Mouse (Mus musculus) T-cell, adult 2 months (primary cell): ENCODE results near the gene Sacm1l.

Experiments used
- DNase-seq: peaks from one replicate; pipeline ENCODE4 v3.0.0; 2022; ENCODE audit warnings: low spot score

Sacm1l gene

DNA sequence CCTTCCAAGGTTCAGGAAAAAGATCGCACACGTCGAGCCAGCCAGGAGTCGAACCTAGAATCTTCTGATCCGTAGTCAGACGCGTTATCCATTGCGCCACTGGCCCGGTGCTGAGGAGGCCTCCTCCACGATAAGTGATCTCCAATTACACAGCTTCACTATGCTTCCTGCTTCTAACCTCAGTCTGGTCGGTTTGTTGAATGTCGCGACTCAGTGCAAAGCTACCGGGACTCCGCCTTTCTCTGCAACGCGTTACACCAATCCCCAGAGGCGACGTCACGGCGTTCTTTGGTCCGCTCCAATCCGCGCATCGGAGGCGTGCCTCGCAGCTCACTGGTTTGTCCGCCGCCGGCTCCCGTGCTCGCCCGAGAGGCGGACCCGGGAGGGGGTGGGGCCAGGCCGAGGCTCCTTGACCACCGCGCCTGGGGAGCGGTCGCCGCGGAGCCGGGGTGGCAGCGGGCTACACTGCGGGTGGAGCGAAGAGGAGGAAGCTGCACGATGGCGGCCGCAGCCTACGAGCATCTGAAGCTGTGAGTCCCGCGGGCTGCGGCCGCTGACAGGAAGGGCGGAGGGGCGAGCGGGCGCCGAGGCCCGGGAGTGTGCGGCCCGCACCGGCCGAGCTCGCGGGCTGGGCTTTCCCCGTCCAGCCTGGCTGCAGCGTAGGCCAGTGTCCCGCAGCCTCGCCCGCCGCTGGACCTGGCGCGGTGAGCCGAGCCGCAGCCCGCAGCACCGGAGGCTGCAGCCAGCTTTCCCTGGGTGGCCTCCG, at the start of gene Sacm1l:
Gene Sacm1l, plus strand, starts transcription at position 368 of the 766 bp plus-strand sequence.
- DNase-seq: peak; percentile 98

DNA sequence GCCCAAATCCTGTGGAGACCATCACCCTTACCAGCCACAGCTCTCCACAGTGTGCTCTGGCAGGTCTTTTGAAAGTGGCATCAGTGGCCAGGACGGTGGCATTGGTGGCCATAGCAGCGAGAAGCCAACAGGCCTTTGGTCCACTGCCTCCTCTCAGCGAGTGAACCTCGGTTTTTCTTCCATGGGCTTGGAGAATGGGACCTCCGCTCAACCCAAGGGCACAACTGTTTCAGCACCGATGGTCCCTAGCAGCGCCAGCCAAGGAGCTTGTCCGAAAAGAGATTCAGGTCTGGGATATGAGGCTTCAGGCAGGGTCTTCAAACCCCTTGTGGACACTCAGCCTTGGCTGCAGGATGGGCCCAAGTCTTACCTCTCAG, 49.7 kb upstream of the Sacm1l start:
- DNase-seq: no peak

DNA sequence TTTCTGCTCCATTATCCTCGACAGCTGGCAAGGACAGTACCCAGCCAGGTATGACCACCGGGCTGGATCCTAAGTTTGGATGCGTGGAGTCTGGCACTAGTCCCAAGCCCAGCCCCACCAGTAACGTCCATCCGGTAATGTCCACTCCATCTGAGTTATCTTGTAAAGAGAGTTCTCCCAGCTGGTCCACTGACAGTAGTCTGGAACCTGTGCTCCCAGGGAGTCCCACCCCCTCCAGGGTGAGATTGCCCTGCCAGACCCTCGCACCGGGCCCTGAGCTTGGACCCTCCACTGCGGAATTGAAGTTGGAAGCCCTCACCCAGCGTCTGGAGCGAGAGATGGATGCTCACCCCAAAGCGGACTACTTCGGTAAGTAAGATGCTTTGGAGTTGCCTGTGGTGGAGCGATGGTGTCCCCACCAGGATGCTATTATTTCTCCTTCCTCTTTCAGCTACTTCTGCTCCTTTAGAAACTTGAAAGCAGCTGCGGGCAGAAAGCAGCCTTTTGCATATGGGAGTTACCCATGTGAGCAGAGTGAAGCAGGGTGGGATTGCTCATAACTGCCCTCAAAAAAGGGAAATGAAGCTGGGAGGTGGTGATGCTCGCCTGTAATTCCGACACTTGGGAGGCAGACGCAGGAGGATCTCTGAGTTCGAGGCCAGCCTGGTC, 49.2 kb upstream of the Sacm1l start:
- peak; percentile 31 for DNase-seq

DNA sequence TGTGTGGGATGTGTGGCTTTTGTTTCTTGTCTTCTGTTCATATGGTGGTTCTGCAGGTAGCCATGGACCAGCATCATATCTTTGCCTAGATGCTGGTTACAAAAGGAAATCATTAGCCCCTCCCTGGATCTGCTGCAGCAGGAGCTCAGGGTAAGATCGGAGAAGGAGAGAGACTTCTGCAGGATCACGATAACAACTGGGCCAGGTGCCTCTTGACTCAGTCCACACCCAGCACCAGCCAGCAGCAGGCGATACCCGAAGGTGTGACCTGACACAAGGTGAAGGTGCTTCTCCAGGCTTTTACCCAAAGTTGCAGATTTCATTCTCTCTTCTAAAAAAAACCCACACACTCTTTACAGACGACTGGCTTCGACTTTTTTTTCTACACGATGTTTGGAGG, 48.4 kb upstream of the Sacm1l start:
- DNase-seq: no peak

DNA sequence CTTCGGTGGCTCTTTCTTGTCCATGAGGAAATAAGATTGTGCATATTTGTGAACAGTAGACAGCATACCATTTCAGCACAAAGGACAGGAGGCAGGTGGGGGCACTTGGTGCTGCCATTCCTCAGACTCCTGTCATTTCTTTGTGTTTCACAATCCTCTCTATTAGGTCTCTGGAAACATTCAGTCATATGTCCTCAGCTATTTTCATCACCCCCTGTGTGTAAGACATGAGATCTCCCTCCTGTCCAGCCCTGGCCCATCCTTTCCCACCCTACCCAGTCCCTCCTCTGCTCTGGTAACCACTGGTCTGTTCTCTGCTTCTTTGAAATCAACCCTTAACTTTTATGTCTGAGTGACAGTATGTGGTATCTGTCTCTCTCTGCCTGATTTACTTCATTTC, 46.0 kb upstream of the Sacm1l start:
- no peak for DNase-seq

DNA sequence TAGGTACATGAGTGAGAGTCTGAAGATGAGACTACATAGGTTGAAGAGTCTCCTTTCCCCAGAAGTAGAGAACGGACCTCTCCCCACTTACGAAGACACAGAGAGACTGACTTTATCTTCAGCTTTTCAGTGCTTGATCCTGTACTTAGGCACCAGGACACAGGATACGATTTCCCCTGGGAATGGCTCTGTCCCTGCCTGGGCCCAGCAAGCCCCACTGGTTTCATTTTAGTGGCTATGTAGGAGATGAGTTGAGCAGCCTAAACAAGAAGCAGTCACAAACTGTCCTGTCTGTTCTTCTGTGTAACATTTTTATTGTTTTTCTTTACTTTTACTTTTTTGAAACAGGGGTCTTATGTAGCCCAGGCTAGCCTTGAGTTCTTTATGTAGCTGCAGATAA, 44.7 kb upstream of the Sacm1l start:
- DNase-seq: no peak

DNA sequence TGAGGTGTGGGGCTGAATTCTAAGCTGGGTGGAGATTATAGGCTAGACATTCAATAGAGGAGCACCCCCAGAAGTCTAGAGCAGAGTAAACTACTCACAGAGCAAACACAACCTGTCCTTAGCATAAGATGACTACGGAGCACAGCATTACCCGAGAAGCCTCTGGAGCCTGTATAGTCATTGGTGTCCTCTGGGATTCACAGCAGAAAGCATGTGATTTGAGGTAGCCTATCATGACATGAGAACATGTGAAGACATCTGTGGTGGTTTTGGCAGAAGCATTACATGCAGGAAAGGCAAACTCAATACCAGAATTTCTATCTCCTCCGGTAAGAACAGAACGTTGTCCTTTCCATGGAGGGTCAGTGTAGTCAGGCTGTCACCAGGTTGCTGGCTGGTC, 44.0 kb upstream of the Sacm1l start:
- DNase-seq: no peak

DNA sequence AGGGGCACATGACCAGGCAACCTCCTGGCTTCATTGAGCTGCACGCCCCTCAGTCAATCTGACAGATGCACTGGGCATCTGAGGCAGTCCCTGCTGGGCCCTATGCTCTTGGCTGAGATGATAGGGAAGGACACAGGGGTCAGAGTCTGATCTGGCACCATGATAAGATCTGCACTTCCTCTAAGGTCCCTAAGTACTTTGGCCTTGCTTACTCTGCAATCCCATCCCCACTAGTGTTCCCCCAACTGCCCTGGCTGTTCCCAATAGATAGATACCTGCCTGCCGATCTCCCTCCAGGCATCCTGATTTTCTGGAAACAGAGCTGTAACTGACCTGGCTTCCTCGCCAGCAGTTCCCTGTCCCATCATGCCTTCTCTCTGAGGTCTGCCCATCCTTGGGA, 42.9 kb upstream of the Sacm1l start:
- DNase-seq: no peak

DNA sequence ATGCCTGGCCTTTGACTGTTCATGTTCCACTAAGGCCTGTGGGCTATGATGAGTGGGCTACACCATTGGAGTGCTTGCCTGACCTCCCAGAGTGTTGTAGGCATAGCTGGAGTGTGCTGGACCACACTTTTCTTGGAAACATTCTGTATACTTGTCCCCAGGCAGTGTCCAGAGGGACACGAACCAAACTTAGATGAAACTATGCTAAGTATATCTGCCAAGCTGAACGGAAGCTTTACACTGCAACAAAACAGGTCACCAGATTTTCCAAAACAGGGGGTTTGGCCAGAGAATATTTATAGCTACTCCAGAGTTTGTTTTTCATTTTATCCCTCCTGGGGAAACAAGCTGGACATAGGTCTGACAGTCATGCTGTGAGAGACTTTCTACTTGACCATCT, 40.5 kb upstream of the Sacm1l start:
- no peak for DNase-seq

DNA sequence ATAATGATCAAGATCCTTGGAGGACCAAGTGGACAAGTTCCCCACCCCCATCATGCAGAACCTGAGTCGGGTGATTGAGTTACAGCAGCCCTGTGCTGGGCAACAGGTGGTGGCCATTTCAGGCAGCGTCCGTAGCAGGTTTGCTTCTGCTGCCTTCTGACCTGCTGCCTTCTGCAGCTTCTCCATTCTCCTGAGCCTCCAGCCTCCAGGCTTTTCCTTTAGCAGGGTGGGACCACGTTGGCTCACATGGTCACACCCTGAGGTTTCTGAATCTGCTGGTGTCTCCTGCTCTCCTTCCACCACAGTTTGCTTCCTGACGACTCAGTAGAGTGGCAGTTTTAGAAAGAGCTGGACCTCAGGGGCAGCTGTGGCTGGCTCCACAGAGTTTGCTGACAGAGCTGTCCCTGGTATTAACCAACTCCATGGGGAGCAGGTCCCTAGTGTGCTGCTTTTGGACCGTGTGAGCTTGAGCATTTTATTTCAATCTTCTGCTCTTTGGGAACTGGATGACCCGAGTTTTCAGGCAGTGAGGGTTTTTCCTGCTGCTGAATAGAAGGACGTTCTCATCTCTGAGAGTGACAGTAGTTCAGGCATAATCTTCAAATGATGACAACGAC, 39.7 kb upstream of the Sacm1l start:
- DNase-seq: no peak

DNA sequence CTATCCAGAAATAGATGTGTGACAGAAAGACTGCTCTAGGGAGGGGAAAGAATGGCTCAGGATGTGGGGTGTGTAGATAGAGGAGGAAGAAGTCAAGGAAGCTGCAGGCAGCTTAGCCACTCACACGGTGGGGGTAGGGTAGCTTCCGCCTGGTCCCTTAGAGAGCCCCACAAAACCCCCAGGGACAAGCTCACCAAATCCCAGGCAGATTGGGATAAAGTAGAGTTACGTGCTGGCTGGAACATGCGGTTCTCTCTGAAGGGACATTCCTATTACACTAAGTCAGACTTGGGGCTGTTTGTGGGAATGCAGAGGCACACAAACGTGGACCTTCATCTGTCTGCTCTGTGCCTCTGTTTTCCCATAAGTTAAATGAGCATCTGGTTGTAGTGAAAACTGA, 38.6 kb upstream of the Sacm1l start:
- DNase-seq: no peak

DNA sequence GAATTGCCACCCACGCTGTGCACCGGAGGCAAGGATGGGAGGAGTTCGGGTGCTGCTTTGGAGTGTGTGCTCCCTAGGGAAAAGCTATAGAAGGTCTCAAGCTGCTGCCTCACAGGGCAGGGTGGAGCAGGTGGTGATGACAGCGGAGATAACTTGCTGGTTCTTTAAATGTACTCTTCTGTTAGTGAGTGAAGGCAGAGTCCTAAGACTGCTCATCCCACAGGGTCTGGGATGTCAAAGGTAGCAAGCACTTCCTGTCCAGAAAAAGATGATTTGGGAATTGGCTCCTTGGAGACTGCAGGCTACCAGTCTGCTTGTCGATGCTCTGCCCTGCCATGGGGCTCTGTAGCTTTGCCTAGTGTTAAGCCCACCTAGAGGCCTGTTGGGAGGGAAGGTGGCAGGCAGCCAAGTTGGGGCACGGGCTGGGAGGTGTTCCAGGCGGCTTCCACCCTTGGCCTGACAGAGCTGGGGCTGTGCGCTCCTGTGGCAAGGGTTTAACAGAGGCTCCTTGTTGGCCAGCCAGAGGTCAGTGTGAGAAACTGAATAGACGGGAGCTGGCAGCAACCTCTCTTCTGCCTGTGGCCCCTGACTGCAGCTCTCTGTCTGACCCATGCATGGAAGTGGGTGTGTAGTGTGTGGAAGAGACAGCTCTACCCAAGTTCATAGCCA, 37.5 kb upstream of the Sacm1l start:
- no peak for DNase-seq

DNA sequence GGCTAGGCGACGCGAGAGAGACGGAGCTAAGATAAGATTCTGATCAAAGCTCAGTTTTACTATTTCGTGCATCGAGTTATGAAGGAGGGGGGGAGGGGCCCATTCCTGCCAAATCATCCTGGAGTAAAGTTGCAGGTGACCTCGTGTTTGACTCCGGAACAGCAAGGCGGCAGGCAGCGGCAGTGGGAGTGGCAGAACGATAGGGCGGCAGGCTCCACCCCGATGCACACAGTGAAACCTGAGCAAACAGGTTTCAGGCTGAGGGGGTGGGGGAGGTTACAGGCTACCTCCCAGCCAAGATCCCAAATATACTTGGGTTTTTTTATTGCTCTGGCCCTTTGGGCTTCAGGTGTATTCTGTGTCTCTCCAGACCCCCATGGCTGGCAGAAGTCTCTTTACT, 32.9 kb upstream of the Sacm1l start:
- DNase-seq: no peak

DNA sequence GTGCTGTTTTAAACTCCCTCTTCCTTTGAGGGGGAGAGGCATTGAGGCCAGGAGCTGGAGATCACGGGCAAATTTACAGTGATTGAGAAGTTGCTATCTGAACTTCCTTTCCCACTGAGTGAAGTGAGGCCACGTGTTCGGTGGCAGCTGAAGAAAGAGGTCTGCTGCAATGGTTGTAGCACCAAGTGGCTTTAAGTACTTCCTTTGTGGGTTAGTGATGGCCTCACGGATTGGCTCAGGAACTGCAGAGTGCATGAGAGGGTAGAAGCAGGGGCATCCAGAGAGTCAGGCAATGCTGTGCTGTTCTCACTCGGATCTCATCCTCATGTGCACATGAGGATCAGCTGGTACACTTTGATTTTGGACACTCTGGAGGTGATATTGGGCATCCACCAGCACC, 31.7 kb upstream of the Sacm1l start:
- peak; percentile 44 for DNase-seq

DNA sequence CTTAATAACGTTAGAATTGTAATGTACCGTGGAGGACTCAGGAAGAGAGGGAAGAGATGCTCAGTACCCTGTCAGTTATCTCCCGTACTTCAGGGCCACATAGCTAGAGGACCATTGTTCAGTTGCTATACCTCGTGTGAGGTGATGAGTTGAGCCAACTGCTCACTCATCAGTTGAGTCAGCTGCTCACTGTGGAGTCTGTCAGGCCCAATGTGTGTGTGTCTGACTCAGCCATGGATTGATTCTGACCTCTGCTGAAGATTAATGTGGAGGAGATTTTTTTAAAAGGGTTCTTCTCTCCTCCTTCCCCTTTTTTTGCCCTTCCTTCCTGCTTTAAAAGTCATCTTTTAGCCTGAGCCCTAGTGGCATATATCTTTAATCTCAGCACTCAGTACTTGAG, 29.1 kb upstream of the Sacm1l start:
- DNase-seq: no peak

DNA sequence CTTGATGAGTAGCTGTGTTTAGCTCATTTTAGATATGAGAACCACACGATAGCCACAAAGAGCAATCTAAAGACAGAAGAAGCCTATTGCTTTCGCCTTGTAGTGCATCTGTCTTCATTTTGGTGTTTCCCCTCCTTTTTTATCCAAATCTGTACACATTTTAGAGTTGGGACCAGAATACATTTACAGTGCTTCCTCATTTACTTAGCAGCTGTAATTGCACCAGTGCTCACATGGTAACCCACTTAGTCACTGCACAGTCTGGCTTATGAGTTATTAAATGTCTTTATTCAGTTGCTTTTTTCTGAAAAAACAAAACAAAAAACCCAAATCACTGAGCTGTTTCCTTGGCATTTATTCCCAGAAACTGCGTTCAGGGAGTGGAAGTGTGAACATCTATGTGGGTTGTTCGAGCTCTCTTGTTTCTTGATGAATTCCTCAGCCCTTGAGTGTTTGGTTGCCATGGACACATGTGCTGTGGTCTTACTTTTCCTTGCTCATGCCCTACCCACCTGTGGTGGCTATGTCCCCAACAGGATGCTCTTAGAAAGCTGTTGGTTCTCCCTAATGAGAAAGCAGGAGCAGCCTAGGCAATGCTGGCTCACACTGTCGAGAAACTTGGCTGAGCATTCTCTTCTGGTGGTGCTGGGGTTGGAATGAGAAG, 26.3 kb upstream of the Sacm1l start:
- DNase-seq: no peak

DNA sequence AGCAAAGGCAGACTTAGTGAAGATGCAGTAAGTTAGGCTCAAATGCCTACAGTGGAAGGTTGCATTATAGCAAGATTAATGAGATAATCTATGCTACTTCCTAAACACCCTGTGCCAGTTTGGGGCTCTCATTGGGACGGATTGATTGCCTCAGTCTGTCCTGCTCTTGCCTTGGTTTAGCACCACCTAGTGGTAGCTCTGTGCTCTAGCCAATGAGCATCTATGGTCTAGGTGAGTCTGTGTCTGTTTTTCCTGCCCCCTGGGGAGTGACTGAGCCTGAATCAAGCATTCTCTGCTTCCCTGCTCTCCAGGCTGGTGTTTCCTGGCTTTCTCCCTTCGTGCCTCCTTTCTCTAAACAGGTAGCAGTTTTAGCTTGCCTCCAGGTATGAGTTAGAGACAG, 25.2 kb upstream of the Sacm1l start:
- DNase-seq: peak; percentile 74

DNA sequence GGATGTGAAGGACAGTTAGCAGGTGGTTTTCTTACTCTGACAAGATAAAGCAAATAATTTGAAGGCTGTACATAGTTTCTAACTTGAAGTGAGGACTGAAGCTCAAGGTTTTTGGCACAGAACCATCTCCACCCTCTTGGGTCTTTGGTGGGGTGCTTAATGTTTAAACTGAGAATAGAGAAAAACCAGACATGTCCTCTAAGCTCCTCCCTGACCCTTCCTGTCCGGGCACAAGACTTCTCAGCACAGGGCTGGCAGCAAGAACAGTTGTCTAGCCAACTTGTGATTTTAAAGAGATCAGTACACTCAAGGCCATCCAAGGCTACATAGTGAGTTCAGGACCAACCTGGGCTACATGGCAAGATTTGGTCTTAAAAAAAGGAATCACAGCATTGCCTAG, 24.0 kb upstream of the Sacm1l start:
- DNase-seq: no peak

DNA sequence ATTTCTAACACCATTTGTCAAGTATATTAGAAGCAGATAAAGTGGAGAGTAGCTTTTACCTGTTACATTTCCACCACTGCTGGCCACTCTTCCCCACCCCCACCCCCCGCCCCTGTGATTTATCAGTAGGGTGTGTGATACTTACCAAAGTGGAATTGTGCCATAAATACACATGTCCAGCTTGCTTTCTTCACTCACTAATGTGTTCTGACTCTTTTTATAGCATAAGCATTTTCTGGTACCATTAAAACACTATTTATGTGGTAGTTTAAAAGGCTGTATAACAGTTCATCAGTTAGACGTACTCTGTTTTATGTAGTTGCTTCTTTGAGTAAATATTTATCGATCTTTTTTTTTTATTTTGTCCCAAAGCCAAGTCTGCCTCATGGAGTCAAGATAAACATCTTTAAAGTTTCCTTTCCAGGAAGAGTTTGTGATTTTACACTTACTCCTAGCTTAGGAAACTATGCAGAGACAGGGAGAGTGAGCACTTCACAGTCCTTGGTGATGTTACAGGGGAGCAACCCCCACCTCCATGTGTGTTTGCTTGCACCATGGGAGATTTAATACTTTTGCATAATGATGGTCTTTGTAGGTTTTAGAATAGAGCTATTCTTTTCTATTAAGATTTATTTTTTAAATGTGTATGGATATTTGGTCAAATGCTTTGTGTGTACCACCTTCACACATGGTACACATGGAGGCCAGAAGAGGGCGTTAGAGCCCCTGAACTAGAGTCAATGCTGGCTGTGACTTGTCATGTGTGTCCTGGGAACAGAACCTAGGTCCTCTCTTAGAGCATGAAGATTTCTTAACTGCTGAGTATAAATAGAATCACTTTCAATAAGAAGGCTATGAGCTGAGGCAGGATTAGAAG, 23.1 kb upstream of the Sacm1l start:
- DNase-seq: no peak

DNA sequence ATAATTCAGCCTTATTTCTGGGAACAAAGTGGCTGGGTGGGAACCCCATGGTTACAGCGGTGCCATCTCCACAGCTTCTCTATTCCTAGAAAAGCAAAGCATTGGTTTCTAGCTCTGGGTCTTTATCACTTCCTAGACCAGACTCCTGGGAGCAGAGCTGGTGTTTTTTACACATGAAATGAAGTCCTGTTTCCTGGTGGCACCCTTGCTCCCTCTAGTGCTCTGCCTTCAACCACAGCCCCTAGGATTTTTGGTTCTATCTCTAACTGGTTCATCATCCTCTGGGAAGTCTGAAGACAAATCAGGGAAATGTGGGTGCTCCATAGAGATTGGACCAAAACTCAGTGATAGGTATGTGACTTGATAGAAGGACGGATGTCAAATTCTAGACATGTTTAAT, 22.2 kb upstream of the Sacm1l start:
- DNase-seq: no peak

DNA sequence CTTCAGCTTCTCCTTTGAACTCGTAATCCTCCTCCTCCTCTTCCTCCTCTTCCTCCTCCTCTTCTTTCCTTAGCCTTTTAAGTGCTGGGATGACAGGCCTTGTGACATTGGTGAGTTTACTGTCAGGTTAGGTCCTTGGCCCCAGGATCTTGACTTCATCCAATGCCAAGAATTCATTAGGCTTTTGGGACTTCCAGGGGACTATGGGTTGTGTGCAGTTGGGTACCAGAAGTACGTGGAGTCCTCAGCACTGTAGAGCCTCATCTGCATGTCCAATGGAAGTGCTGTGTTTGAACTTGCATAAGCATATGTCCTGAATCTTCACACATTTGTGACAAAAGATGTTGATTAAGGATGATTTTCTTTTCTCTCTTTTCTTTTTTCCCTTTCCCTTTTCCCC, 20.6 kb upstream of the Sacm1l start:
- no peak for DNase-seq
